Comparison of ENCODE assay signal across 27 mouse cellular contexts in the genomic region with DNA sequence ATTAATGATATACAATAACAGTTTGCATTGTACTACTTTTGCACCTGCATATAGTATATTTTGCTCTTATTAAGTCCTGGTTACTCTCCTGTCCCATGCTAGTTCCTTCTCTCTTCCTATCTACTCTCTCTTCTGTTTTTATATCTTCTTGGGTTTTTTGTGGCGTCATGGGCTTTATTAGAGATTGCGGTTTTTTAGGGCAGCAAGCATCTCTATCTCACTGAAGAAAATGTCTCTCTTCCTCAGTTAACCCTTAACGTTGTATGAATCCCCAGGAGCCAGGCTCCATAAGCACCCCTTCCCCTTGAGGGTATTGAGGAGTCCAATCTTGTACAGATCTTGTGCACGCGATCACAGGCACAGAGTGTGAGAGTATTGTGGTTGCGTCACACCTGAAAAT.
"Had no signal": no experiment of that assay in that cellular context is flagged by ENCODE, and none has a peak within 500 bp of the region (broad histone marks: within the 10 kb centered on the region; RNA-seq: fewer than 3 reads in every experiment).

No protein-coding gene starts in this region.

- DNase-seq: left cerebral cortex, postnatal 4 days; liver; liver, embryonic 13.5 days; liver, postnatal 0 days; lung, adult 18-20 months; lung, adult 2 months; lung, embryonic 14.5 days; lung, postnatal 10 days; lung, postnatal 14 days; lung, postnatal 36 days; lung, postnatal 4 days; midbrain, embryonic 14.5 days had no signal

- H3K9me3 ChIP-seq: limb, embryonic 10.5 days; limb, embryonic 12.5 days; limb, embryonic 13.5 days; limb, embryonic 15.5 days; liver, embryonic 12.5 days; liver, embryonic 13.5 days; liver, embryonic 15.5 days; lung, embryonic 15.5 days; megakaryocyte, embryonic 14.5 days; midbrain, embryonic 10.5 days; midbrain, embryonic 12.5 days; midbrain, embryonic 13.5 days; midbrain, embryonic 15.5 days had no signal

- H3K36me3 ChIP-seq: limb, embryonic 10.5 days; limb, embryonic 12.5 days; limb, embryonic 13.5 days; limb, embryonic 15.5 days; liver, embryonic 12.5 days; liver, embryonic 13.5 days; liver, embryonic 15.5 days; lung, embryonic 15.5 days; midbrain, embryonic 10.5 days; midbrain, embryonic 12.5 days; midbrain, embryonic 13.5 days; midbrain, embryonic 15.5 days had no signal

- H3K27ac ChIP-seq: limb, embryonic 10.5 days; limb, embryonic 12.5 days; limb, embryonic 13.5 days; limb, embryonic 15.5 days; liver, embryonic 12.5 days; liver, embryonic 13.5 days; liver, embryonic 14.5 days; liver, embryonic 15.5 days; lung, embryonic 15.5 days; macrophage; midbrain, embryonic 10.5 days; midbrain, embryonic 12.5 days; midbrain, embryonic 13.5 days; midbrain, embryonic 15.5 days had no signal

- H3K27me3 ChIP-seq: limb, embryonic 12.5 days; limb, embryonic 13.5 days; limb, embryonic 15.5 days; liver, embryonic 12.5 days; liver, embryonic 13.5 days; liver, embryonic 15.5 days; lung, embryonic 15.5 days; midbrain, embryonic 12.5 days; midbrain, embryonic 13.5 days; midbrain, embryonic 15.5 days had no signal

- H3K9ac ChIP-seq: limb, embryonic 12.5 days; limb, embryonic 13.5 days; limb, embryonic 15.5 days; liver, embryonic 12.5 days; liver, embryonic 13.5 days; liver, embryonic 14.5 days; liver, embryonic 15.5 days; liver, postnatal 0 days; lung, embryonic 14.5 days; lung, embryonic 15.5 days; midbrain, embryonic 12.5 days; midbrain, embryonic 13.5 days; midbrain, embryonic 15.5 days had no signal

- H3K4me3 ChIP-seq: limb, embryonic 10.5 days; limb, embryonic 12.5 days; limb, embryonic 13.5 days; limb, embryonic 15.5 days; liver, embryonic 12.5 days; liver, embryonic 13.5 days; liver, embryonic 15.5 days; lung, embryonic 15.5 days; megakaryocyte, embryonic 14.5 days; midbrain, embryonic 10.5 days; midbrain, embryonic 12.5 days; midbrain, embryonic 13.5 days; midbrain, embryonic 15.5 days; myocyte had no signal

- H3K4me1 ChIP-seq: limb, embryonic 10.5 days; limb, embryonic 12.5 days; limb, embryonic 13.5 days; limb, embryonic 15.5 days; liver, embryonic 12.5 days; liver, embryonic 13.5 days; liver, embryonic 15.5 days; lung, embryonic 15.5 days; midbrain, embryonic 10.5 days; midbrain, embryonic 12.5 days; midbrain, embryonic 13.5 days; midbrain, embryonic 15.5 days had no signal
